Mouse (Mus musculus) heart, postnatal 0 days (tissue): ENCODE measurements at regions not wholly inside any gene's neighbourhood (a gene's known extent, or its start where the extent isn't known, plus 50 kb on each side); places are given as distances from the start of the nearest gene placed in this dataset.

Source experiments
- ATAC-seq: fragments of 200-750 bp; cut with Nextera tagmentation; 2 replicates; pipeline ENCODE4 v1.8.0; 2017; ENCODE audit warnings: low read depth, moderate number of reproducible peaks, moderate library complexity; ENCODE audit not compliant: insufficient read depth
- DNase-seq: peaks from one replicate; pipeline ENCODE4 v3.0.0-alpha.2; 2016; ENCODE audit warnings: low spot score
- H3K27ac ChIP-seq: fragments of 300-500 bp; sonication (generic); 2 replicates; pipeline ENCODE4 v1.5.1; 2014; ENCODE audit warnings: low read depth, mild to moderate bottlenecking
- H3K27me3 ChIP-seq: fragments of 300-500 bp; sonication (generic); 2 replicates; pipeline ENCODE4 v1.6.1; 2014; ENCODE audit warnings: low read length, mixed read lengths; ENCODE audit not compliant: control insufficient read depth, insufficient read depth
- H3K36me3 ChIP-seq: fragments of 300-500 bp; sonication (generic); replicated peaks from 2 replicates; pipeline ENCODE4 v1.6.1; 2014; ENCODE audit warnings: low read length, mixed read lengths; ENCODE audit not compliant: control insufficient read depth, insufficient read depth
- H3K4me1 ChIP-seq: fragments of 300-500 bp; sonication (generic); 2 replicates; pipeline ENCODE4 v1.6.1; 2014; ENCODE audit warnings: antibody characterized with exemption; ENCODE audit not compliant: control insufficient read depth, insufficient read depth
- H3K4me2 ChIP-seq: fragments of 300-500 bp; sonication (generic); 2 replicates; pipeline ENCODE4 v1.6.1; 2014; ENCODE audit warnings: low read depth, mild to moderate bottlenecking, low read length, moderate library complexity
- H3K4me3 ChIP-seq: fragments of 300-500 bp; sonication (generic); 2 replicates; pipeline ENCODE4 v1.5.1; 2014; ENCODE audit warnings: low read depth, low read length
- H3K9ac ChIP-seq: fragments of 300-500 bp; sonication (generic); replicated peaks from 2 replicates; pipeline ENCODE4 v1.6.1; 2014; ENCODE audit warnings: low read depth, low read length, mixed read lengths
- H3K9me3 ChIP-seq: fragments of 300-500 bp; sonication (generic); replicated peaks from 2 replicates; pipeline ENCODE4 v1.6.1; 2016; ENCODE audit warnings: low read length; ENCODE audit not compliant: control insufficient read depth
- CTCF ChIP-seq: IDR thresholded peaks from 2 replicates; pipeline ENCODE4 v1.5.1; 2016; ENCODE audit warnings: antibody characterized with exemption, control low read depth, low read depth
- EP300 ChIP-seq: IDR thresholded peaks from 2 replicates; pipeline ENCODE4 v1.6.1; 2016; ENCODE audit warnings: antibody characterized with exemption, low read depth
- WGBS: fragments of 180-500 bp; shearing (Covaris S2); extraction: QIAGEN DNeasy Blood & Tissue Kit; methylation state at CpG from one replicate; pipeline ENCODE4 v1.1.7; 2014; 5-methylcytosine and 5-hydroxymethylcytosine counted together

DNA sequence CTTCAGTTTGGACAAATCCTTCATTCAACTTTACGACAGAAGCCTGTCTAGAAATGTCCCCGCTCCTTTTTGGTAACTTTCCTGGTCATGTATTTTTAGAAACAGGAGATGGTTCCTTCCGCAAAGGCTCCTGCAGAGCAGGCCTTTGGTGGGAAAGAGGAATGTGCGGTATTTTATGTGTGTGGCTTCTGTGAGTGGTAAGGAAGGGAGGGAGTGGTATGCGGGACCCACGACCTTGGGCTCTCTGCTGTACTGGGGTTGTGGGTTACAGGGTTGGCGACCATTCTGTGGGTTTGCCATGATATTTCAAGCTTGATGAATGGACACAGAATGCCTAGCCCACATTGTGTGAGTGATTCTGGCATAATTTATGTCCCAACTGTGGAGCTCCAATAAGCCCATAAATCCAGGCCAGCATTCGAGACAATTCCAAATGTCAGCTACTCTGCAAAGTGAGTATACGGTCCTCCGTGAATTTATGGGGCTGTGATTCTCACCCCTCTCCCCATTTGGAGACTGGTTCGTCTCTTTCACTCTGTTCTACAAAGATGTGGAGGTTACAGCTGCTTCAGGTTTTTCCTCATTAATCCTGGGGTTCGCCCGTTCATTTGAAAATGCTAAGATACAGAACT is 109.3 kb upstream of the Rxfp2 start:
- 39% methylated on average over 13 of the region's 13 CpGs for WGBS
- no peak overlapping the region for H3K4me2 ChIP-seq
- H3K4me1 ChIP-seq: peaks cover 13% of the 10 kb centered on the region
- no peak overlapping the region for H3K9ac ChIP-seq
- H3K36me3 ChIP-seq: no peaks in the 10 kb centered on the region
- ATAC-seq (peak; percentile 70), DNase-seq (peak; percentile 54)
- no peak overlapping the region for H3K4me3 ChIP-seq
- TF ChIP-seq CTCF (no peak), EP300 (no peak)
- peak overlapping the region; percentile 63 for H3K27ac ChIP-seq
- no peaks in the 10 kb centered on the region for H3K27me3 ChIP-seq
- no peaks in the 10 kb centered on the region for H3K9me3 ChIP-seq

DNA sequence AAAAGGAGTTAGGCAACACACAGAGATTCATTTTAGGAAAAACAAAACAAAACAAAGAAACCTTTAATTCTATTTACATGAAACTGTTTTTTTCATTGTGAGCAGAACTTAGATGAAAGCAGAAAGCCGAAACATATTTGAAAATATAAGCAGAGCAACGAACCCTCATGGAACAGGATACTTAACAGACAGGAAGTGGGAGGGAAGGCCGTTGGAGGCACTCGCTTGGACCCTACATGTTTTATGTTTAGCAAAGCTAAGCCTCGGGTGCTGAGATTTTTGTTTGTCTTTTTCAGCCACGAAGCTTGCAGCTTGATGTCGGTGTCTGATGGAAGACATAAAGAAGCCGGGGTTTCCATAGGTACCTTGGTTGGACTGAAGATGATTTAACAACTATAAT is 108.5 kb upstream of the Rxfp2 start:
- WGBS: 60% methylated on average over 8 of the region's 8 CpGs
- peaks cover 13% of the 10 kb centered on the region for H3K4me1 ChIP-seq
- no peak overlapping the region for H3K9ac ChIP-seq
- no peak overlapping the region for H3K4me2 ChIP-seq
- ATAC-seq (no peak), DNase-seq (no peak)
- H3K4me3 ChIP-seq: no peak overlapping the region
- H3K27ac ChIP-seq: no peak overlapping the region
- H3K9me3 ChIP-seq: no peaks in the 10 kb centered on the region
- no peaks in the 10 kb centered on the region for H3K27me3 ChIP-seq
- TF ChIP-seq EP300 (no peak), CTCF (no peak)
- no peaks in the 10 kb centered on the region for H3K36me3 ChIP-seq

DNA sequence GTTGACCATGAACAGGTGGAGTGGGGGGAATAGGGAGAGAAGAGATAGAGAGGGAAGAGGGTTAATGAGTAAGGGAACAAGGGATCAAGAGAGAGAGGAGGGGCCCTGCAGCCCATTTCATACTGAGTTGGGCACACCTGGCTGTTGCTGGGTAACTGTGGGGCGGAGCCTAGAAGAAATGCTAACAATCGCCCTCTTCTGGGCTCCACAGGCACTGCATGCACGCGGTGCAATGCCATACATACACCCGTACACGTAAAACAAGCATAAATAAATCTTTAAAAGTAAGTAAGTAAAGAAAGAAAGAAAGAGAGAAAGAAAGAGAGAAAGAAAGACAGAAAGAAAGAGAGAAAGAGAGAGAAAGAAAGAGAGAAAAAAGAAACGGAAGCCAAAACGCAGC is 106.5 kb upstream of the Rxfp2 start:
- ATAC-seq (no peak), DNase-seq (no peak)
- Histone ChIP-seq H3K36me3 (no peaks in the 10 kb centered on the region), H3K4me3 (no peak overlapping the region), H3K27ac (no peak overlapping the region), H3K4me2 (no peak overlapping the region), H3K4me1 (peaks cover 13% of the 10 kb centered on the region), H3K27me3 (no peaks in the 10 kb centered on the region), H3K9ac (no peak overlapping the region), H3K9me3 (no peaks in the 10 kb centered on the region)
- no peak for TF ChIP-seq EP300
- TF ChIP-seq CTCF: no peak
- WGBS: 88% methylated on average over 8 of the region's 8 CpGs

DNA sequence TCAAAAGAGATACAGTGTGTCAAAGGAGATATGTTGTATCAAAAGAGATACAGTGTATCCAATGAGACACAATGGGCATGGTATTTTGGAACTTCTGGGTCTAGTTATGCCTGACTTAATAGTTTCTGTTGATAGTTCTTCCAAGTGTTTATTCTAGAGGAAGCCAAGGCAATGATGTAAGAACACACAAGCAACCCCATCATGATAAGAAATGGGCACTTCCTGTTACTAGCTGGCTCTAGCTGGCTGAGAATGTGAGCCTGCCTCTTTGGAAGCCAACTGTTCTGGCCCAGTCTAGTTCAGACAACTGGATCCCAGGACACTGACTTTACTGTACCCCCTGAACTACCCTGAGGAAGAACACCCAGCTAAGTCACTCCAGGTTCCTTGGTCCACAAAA is 102.7 kb upstream of the Rxfp2 start:
- H3K9me3 ChIP-seq: no peaks in the 10 kb centered on the region
- H3K27ac ChIP-seq: no peak overlapping the region
- H3K4me3 ChIP-seq: no peak overlapping the region
- H3K9ac ChIP-seq: no peak overlapping the region
- H3K4me1 ChIP-seq: no peaks in the 10 kb centered on the region
- H3K36me3 ChIP-seq: no peaks in the 10 kb centered on the region
- H3K4me2 ChIP-seq: no peak overlapping the region
- no peak for TF ChIP-seq CTCF
- TF ChIP-seq EP300: no peak
- no peaks in the 10 kb centered on the region for H3K27me3 ChIP-seq
- ATAC-seq (no peak), DNase-seq (no peak)

DNA sequence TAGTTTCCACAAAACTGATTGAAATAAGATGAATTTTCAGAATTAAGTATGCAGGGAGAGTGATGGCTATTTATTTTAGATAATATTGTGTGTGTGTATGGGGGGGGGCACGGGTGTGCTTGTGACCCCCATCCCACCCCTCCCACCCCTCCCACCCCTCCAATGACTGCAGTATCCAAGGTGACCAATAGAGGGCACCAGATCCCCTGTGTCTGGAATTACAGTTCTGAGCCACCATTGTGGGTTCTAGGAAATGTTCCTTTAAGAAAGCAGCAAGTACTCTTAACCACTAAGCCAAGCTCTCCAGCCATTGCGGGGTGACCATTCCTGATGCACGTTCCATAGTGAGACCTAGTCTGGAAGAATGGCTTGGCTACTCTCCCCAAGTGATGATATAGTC is 101.1 kb upstream of the Rxfp2 start:
- Histone ChIP-seq H3K4me1 (no peaks in the 10 kb centered on the region), H3K9ac (no peak overlapping the region), H3K4me2 (no peak overlapping the region), H3K27ac (no peak overlapping the region), H3K27me3 (no peaks in the 10 kb centered on the region), H3K9me3 (no peaks in the 10 kb centered on the region), H3K4me3 (no peak overlapping the region), H3K36me3 (no peaks in the 10 kb centered on the region)
- DNase-seq: no peak
- ATAC-seq: no peak
- WGBS: 26% methylated on average over 3 of the region's 3 CpGs
- TF ChIP-seq EP300 (no peak), CTCF (peak; percentile 52)

DNA sequence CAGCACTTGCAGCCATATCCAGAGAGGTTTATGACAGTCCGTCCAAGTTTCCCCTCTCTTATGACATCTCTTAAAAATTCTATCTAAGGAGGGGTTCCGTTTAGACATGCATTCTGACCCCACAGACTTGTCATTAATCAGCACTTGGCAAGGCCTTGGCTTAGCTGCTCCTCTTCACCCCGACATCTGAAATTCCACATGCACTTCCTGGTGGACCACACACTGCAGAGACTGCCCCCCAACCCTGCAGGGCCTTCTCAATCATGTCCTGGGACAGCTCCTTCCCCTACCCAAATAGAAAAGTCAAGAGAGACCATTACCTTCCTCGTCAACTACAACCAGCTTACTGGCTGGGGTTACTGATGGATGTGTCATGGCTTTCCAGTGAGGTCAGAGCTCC is 99.4 kb upstream of the Rxfp2 start:
- no peaks in the 10 kb centered on the region for H3K4me1 ChIP-seq
- no peaks in the 10 kb centered on the region for H3K36me3 ChIP-seq
- H3K4me3 ChIP-seq: no peak overlapping the region
- H3K4me2 ChIP-seq: no peak overlapping the region
- no peak overlapping the region for H3K27ac ChIP-seq
- H3K9ac ChIP-seq: no peak overlapping the region
- WGBS: 54% methylated on average over 4 of the region's 4 CpGs
- H3K27me3 ChIP-seq: no peaks in the 10 kb centered on the region
- DNase-seq (no peak), ATAC-seq (no peak)
- no peak for TF ChIP-seq EP300
- TF ChIP-seq CTCF: no peak
- peaks cover 3% of the 10 kb centered on the region; the same call in 1 of the 2 replicates for H3K9me3 ChIP-seq
